Mouse (Mus musculus) thymus, postnatal 14 days (tissue): ENCODE measurements around the gene Med11.
"Not testable (repeated sequence)": the region's sequence is repeated elsewhere in the genome, so short reads cannot be mapped to it uniquely, and the experiment has no call there.

Experiments
- DNase-seq: peaks from one replicate; pipeline ENCODE4 v3.0.0; 2021

Gene Med11

DNA sequence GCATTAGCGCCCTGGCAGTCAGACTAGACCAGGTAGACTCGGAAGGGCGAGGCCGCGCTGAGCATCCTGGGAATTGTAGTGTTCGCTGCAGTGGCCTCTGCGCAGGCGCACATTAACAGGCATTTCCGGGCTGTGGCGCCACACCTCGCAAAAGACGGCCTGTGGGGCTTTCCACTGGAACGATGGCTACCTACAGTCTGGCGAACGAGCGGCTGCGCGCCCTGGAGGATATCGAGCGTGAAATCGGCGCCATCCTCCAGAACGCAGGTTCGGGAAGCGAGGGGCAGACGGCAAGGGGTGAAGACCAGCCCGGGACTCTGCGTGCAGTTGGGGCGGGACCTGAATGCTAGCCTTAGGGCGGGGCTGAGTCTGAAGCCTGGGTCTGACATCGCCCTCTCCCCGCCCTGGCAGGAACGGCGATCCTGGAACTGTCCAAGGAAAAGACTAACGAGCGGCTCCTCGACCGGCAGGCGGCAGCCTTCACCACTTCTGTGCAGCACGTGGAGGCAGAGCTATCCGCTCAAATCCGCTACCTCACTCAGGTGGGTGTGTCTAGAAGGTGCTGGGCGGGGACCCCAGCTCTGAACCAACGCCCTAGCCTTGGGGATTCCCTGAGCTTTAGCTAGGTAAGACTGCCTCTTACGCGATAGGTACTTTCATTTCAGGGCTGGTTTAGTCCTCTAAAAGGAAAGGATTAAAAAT is at the start of gene Med11:
TSS of gene Med11 (plus strand) at position 123 of the 702 bp plus-strand sequence.
- DNase-seq = peak; percentile 92

DNA sequence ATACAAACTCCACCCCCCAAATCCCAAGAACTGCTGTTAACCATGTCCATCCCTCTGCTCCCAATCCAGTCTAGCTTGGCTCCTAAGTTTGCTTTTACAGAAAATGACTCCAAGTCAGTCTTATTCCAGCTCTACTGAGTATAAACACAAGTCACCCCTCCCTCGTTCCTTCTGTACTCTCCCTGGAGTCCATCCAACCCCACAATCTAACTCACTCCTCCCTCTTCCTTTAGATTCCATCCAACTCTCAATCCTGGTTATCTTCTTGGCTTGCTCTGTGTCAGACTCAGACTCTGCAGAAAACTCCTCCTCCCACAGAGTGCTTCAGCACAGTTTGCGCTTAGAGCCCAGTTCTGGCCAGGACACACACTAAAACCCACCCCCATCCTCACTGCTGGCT is 48.1 kb upstream of the Med11 start:
- DNase-seq = no peak

DNA sequence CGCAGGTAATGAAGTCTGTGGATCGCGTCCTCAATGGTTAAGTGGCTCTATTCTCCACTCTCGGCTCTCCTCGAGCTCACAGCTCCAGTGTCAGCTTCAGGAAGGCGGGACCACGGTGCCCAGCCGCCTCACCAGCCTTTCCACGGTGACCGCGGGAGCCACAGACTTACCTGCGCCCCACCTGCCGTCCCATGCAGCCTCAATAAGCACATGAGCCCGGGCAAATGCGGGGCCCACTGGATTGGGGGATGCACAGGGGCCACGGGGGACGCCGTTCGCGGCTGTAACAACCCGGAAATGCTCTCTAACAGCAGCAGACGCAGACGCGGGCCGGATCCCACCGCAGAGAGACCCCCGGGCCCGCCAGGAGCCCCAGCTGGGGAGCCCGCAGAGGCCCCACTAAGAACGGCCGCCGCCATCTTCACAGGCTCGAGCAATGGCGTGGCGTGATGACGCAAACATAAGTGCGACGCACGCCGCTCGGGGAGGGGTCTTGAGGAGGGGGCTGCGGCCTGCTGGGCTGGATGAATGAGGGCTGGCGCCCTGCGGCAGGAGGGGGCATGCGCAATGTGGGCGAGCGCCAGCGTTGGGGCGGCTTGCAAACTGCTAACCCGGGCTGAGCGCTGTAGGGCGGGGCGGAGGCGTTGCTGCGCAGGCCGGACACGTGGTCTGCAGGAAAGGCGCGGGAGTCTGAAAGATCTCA is 42.0 kb upstream of the Med11 start, which contains the start of gene Pelp1:
TSS of gene Pelp1 (minus strand) at position 438 of the 703 bp plus-strand sequence.
- peak; percentile 94 for DNase-seq

DNA sequence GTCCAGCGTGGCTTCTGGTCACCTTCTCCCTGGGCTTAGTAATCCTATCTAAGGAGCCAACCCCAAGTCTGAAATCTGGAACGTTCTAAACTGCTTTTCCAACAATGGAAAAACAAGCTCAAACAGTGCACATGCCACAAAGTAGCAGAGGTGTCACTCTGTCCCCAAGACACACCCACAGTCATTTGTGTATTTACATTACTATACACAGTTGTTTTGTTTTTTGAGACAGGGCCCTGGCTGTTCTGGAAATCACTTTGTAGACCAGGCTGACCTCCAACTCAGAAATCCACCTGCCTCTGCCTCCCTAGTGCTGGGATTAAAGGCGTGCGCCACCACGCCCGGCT is 41.4 kb upstream of the Med11 start:
- DNase-seq = no peak

DNA sequence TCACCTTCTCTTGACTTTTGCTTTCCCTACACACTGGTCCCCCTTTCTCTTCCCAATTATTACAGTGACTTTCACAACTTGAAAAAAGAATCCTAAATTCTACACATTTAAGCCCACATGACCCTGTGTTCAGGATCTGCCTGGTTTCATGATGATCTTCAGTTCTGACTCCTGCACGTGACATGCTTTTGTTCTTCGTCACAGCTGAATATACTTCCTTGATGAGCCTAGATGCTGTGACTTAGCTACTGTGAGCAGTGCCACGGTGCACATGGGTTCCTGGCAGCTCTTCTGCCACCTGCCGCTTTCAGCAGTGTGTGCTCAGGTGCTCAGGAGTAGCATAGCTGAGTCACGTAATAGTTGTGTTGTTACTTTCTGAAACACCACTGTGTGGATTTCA is 39.1 kb upstream of the Med11 start:
- no peak for DNase-seq

DNA sequence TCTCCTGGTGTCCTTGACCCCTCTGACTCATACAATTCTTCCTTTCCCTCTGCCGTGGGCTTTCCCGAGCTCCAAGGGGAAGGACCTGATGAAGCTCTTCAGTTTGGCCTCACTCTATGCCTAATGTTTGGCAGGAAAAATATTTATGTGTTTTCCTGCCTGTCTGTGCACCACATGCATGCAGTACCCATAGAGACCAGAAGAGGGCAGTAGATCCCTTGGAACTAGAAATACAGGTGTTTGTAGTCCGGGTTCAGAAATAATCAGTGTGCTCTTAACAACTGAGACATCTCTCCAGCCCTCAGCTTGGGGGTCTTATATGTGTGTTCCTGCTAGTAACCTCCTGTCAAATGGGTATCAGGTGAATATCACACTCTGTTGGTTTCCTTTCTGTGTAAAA is 37.8 kb upstream of the Med11 start:
- DNase-seq = peak; percentile 83

DNA sequence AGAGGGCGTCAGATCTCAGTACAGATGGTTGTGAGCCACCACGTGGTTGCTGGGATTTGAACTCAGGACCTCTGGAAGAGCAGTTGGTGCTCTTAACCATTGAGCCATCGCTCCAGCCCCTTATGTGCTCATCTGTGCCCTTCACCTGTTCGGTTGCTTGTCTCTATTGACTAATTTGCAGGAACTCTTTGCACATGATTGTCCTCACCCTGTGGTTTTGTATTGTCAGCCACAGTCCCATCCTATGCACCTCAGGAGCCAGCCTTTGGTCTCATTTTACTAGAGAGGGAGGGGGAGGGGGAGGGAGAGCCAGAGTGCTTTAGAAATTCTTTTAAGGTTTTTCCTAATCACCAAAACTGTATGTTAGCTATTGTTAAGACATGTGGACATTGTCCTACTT is 33.5 kb upstream of the Med11 start:
- no peak for DNase-seq

DNA sequence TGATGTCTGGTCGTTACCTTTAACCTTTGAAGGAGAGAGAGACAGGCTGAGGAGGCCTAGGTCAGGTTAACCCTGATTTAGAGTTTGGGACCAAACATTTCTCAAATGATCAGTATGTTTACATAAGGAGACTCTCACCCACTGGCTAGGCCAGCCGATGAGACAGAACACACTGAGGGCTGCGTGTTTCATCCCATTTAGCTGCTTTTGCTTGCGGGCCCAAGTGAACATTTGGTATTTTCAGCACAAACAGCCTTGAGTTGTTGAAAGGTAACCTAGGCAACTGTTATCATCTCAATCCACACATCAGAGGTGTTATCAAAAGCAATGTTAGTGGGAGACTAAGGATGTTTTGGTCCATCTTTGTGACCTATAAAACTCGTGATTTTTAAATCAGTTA is 32.2 kb upstream of the Med11 start:
- no peak for DNase-seq

DNA sequence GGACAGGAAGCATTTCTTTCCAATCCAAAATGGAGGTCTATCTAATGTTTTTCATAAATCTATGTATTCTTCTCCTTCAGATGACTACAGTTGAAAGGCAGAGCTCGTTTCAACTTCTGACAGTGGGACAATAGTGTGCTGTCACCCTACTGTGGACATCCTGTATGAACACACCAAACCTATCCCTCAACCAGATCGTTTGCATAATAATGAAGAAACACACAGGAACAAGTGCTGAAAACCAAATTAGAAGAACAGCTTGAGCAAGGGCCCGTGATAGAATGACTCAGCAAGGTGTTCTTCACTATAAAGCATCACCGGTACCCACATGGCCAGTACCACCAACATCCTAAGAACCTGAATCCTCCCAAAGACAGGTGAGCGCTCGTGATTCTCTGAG is 25.1 kb upstream of the Med11 start:
- not testable (repeated sequence) for DNase-seq

DNA sequence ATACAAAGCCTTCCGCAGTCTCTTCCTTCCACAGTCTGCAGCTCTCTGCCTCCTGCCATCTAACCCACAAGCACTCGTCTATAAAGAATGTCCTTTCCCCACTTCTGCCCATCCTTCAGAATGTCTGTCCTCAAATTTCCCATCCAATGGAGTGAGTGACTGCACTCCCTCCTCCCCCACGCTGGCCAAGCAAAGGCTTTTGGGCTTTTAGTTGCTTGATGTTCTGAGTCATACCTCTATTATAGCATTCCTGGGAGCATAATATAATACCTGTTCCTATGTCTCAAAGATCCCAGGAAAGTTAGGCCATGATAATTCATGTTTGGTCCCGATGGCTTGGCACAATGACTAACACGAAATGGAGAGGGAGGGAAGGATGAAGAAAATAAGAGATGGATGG is 20.1 kb upstream of the Med11 start:
- DNase-seq = no peak

DNA sequence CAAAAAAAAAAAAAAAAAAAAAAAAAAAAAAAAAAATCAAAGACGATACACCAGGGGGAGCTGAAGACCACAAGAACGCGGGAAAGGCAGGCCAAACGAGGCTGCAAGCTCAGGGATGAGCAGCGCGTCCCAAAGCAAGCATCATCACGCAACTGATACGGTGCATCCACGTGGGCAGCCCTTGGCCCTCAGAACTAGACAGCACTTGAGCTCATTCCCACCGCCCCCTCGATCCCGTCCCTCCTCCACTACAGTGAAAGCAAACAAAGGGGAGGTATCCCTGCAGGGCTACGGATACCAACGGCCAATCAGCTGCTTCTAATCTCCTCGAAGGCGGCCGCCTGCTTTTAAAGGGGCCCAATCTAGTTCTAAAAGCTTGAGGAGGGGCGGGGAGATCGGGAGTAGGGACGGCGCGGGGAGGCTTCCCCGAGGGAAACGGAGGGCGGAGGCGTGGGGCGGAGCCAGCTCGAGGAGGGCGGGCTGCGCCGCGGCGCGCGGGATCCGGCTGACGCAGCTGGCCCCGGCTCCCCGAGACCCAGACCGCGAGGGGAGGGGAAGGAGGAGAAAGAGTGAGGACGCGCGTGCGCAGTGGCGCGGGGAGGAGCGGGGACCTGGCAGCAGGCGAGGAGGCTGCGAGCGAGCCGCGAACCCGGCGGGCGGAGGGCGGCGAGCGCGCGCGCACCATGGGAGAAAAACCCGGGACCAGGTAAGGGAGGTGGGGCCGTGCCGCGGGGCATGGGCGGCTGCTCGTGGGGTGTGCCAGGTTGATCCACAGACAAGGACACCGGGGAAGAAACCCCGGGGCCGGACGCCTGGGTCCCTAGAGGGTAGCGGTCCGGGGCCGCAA is 19.4 kb upstream of the Med11 start, which contains the start of gene Arrb2:
TSS of gene Arrb2 (plus strand) at position 588 of the 847 bp plus-strand sequence.
- DNase-seq = peak; percentile 100

DNA sequence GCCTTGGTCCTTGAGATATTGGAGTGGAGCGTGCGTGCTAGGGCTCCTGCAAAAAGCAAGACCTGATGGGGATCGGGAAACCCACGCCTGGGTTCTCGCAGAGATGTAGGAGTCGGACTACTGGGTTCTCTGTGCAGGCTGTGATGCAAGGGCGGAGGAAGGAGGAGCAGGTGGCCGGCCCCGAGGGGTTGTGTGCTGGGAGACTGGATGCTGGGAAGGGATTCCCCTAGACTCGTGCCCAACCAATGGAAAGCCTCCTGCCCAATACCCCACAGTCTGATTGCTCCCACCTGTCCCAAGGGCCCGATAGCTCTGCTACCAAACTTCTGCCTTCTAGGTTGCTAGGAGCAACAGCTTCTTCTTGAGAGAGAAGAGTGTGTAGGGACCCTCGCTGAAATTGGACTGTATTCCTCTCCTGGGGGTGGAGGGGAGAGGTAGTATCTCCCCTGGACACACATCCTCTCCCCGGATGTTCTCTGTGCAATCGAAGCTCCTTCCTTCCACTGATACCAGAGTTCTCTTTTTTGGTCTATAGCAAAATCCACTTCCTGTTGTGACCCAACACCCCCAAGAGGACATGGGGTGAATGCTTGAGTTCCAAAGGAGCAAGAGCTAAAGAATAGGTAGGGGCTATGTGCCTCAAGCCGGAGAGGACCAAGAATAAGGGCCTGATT is 18.7 kb upstream of the Med11 start:
- DNase-seq = peak; percentile 44

DNA sequence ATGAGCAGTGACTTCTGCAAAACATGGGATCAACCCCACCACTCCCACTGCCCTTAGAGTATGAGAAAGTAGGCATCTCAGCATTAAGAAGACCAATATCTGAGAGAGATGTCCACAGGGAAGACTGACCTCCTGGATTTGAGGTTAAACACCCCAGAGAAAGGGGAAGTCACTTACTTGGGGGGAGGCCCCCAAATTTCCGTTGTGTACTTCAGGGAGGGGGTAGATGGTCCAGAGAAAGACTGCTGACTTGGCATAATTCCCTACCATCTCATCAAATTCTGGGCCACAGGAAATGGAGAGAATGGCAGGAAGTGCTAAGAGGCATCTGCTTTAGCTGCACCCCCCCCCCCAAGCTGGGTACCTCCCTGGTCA is 18.2 kb upstream of the Med11 start:
- DNase-seq = no peak

DNA sequence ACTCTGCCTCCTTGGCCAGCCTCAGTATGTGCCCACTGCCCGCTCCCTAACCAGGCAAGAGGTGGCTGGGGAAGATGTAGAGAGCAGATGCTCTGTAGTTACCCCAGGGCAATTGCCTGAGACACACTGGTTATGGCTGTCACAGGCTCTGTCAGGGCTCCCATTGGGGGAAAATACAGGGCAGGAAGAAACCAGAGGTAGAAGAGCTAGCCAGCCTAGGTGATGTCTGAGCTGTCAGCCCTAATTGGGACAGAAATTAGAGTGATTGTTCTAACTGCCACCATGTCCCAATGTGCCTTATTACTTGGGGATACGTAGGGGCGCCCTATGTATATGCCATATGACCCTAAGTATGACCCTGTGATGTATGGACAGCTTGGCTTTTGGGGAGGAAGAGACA is 17.8 kb upstream of the Med11 start:
- peak; percentile 32 for DNase-seq

DNA sequence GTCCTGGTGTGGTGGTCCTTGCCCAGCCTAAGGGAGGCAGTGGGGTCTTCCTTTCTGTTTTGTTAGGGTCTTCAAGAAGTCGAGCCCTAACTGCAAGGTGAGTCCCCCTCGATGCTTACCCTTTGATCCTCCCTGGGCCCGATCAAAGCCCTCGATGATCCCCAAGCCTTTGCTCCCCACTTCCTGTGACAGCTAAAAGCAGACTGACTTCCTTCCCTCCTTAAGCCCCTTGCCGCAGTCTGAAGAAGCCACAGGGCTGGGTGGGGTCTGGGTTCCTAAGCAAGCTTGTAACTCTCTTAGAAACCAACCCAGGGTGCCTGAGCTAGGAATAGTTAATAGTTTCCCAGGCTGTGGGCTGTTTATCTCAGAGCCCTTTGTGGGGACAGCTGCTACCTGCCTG is 16.2 kb upstream of the Med11 start:
- DNase-seq = peak; percentile 78

DNA sequence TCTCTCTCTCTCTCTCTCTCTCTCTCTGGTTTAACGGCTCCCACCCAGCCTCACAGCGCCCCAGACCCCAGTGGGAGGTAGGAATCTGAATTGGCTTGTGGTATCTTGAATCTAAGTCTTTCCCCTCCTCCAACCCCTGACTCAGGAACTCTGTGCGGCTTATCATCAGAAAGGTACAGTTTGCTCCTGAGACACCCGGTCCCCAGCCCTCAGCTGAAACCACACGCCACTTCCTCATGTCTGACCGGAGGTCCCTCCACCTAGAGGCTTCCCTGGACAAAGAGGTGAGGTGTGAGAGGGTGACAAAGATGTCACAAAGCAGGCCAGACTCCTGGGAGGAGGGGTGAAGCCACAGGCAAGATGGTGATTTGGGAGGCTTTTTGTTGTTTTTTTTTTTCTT is 14.3 kb upstream of the Med11 start:
- DNase-seq = peak; percentile 30

DNA sequence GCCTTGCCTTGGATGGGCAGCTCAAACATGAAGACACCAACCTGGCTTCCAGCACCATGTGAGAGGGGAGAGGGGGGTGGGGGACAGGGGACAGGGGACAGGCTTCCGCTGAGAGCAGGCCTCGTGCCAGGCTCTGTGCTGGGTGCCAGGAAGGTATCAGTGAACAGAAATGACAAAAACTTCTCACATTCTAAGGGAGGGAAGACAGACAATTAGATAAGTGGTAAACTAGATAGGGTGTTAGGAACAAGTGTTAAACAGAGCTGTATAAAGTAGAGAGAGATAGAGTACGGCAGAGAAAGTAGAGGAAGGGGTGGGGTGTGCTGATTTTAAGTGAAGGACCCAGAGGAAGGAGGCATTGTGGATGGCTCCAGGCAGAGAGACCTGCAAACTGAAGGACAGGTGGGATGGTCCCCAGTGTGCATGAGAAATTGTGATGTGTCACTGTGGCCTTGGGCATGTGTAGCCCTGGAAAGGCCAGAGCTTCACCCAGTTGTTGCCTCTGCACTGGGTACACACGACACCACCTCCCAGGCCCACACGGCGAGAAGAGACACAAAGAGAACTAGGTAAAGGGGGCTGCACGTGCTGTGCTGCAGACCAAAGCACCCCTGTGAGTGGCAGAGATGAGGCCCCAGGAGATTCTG is 12.9 kb upstream of the Med11 start:
- no peak for DNase-seq

DNA sequence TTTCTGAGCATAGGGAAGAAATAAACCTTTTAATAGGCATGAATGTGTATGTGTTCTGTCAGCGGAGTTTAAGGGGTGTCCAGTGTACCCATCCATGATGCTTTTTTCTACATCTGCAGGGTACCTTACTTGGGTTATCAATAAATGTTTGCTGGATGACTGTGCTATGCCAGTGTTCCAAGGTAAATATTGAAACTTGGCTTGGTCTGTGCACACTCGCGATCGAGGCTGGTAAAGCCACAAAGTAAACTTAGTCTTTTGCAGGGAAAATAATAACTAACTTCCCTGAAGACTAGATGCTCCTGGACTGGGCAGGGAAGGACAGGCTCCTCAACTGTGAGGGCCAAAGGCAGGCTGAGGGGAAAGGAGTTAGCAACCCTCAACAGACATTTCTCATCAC is 11.1 kb upstream of the Med11 start:
- no peak for DNase-seq

DNA sequence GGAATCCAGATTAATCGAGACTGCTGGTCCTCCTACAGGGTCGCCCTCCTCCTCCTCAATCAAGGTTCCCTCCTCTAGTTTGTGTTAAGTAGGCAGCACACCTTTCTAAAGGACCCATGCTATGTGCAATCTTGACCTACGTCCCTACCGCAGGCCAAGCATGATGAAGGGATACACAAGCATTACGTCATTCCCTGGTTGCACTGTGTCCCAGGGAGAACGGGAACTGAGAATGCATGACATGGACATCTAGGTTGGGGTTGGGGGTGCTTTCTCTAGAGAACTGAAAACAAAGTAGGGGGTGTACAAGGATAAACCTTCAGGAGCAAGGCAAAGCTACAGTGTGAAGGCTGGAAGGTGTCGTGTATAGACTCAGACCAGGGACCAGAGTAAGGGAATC is 9.8 kb upstream of the Med11 start:
- no peak for DNase-seq

DNA sequence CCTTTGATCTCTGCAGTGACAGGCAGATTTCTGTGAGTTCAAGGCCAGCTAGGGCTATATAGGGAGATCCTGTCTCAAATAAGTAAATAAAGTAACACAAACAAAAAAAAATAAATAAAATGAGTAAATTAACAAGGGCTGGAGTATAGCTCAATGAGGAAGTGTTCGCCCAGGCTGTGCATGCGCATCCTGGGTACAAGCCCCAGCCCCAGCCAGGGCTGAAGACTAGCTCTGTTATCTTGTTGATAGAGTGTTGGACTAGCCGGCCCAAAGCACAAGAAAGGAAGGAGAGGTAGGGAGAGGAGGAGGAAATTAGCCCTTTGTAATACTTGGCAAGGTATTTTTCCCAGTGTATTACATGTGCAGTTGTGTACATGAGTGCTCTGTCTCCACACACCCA is 7.8 kb upstream of the Med11 start:
- no peak for DNase-seq

DNA sequence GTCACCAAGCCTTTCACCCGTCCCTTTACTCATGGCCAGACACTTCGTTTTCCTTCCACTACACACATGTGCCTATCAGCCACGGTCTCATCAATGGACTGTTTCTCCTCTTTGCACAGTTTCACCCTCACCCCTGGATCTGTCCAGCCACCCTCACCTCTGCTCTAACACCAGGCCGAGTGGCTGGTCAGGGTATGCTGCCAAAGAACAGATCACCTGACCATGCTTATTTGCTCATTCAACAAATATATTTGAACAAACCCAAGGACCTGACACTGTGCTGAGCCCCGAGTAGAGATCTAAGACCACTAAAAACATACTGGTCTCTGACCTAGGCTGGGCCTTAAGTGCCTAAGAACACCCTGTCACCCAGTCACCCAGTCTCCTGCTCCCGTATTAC is 7.1 kb upstream of the Med11 start:
- DNase-seq = no peak

DNA sequence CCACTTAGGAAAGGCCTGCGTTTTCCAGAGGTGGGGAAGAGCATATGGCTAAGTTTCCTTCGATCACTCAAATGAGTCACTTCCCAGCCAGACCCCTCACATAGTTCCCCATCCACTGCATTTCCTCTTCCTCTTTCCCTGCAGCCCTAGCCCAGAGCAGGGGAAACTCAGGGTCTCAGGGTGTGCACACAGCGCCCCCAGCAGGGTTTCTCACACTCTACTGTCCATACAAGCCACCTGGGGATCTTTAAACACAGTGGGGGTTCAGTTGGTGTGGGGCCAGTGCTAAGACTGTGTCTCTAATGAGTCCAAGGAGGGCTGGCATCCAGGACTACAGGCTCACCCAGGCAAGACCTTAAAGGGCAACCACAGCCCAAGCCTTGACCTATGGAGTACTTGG is 5.0 kb upstream of the Med11 start:
- no peak for DNase-seq

DNA sequence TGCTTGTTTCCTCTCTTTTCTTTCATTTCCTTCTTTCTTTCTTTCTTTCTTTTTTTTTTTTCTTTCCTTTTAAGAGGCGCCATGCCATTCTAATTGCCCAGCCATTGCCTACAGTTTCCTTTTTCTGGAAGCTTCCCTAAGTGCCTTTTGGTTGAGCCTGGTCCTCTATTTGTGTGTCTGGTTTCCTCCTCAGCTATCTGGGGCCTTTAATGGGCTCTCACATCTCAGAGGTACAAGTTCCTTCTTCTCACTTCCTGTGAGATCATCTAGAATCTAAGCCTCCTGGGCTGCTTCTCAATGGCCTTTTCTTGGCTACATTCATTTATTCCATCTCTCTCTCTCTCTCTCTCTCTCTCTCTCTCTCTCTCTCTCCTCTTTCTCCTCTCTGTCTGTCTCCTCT is 4.3 kb upstream of the Med11 start:
- DNase-seq = no peak
